Mouse (Mus musculus): Measurements from ENCODE around the gene Pex19.

Pex19 gene

GRCm38 (mm10) chr1:172133535-172133934 lies 7.0 kb downstream of the Pex19 start:
- no peak for DNase-seq (ENCODE audit: low read depth, low spot score)

- no peak for DNase-seq (ENCODE audit: low read depth, low spot score)
Measured at GRCm38 (mm10) chr1:172134072-172134471, 7.5 kb downstream of the Pex19 start.

- DNase-seq (ENCODE audit: low read depth, low spot score) = no peak
Measured at GRCm38 (mm10) chr1:172140160-172140559, 13.6 kb downstream of the Pex19 start.

- no peak for DNase-seq (ENCODE audit: low read depth, low spot score)
Measured at GRCm38 (mm10) chr1:172140825-172141224, 14.3 kb downstream of the Pex19 start.

GRCm38 (mm10) chr1:172141529-172141928 lies 15.0 kb downstream of the Pex19 start:
- DNase-seq (ENCODE audit: low read depth, low spot score) = no peak

- DNase-seq (ENCODE audit: low read depth, low spot score) = peak; percentile 74
Measured at GRCm38 (mm10) chr1:172143570-172143969, 17.0 kb downstream of the Pex19 start.

- peak; percentile 96 for DNase-seq (ENCODE audit: low read depth, low spot score)
Measured at GRCm38 (mm10) chr1:172147835-172148278, 21.3 kb downstream of the Pex19 start, which contains the start of gene Dcaf8. Dcaf8 (plus strand) TSS chr1:172148084.

- DNase-seq (ENCODE audit: low read depth, low spot score) = peak; percentile 70
Measured at GRCm38 (mm10) chr1:172148279-172148954, 21.9 kb downstream of the Pex19 start.

- no peak for DNase-seq (ENCODE audit: low read depth, low spot score)
Measured at GRCm38 (mm10) chr1:172148955-172149815, 22.6 kb downstream of the Pex19 start.

- no peak for DNase-seq (ENCODE audit: low read depth, low spot score)
Measured at GRCm38 (mm10) chr1:172154536-172154935, 28.0 kb downstream of the Pex19 start.

GRCm38 (mm10) chr1:172155518-172155917 lies 29.0 kb downstream of the Pex19 start:
- DNase-seq (ENCODE audit: low read depth, low spot score) = no peak

GRCm38 (mm10) chr1:172159970-172160369 lies 33.4 kb downstream of the Pex19 start:
- DNase-seq (ENCODE audit: low read depth, low spot score) = no peak

GRCm38 (mm10) chr1:172160508-172160907 lies 34.0 kb downstream of the Pex19 start:
- DNase-seq (ENCODE audit: low read depth, low spot score) = no peak

- peak; percentile 51 for DNase-seq (ENCODE audit: low read depth, low spot score)
Measured at GRCm38 (mm10) chr1:172162009-172162408, 35.5 kb downstream of the Pex19 start.

GRCm38 (mm10) chr1:172162959-172163358 lies 36.4 kb downstream of the Pex19 start:
- no peak for DNase-seq (ENCODE audit: low read depth, low spot score)

- DNase-seq (ENCODE audit: low read depth, low spot score) = no peak
Measured at GRCm38 (mm10) chr1:172167911-172168310, 41.4 kb downstream of the Pex19 start.

- DNase-seq (ENCODE audit: low read depth, low spot score) = no peak
Measured at GRCm38 (mm10) chr1:172169809-172170208, 43.3 kb downstream of the Pex19 start.

- DNase-seq (ENCODE audit: low read depth, low spot score) = no peak
Measured at GRCm38 (mm10) chr1:172172381-172172780, 45.8 kb downstream of the Pex19 start.

- no peak for DNase-seq (ENCODE audit: low read depth, low spot score)
Measured at GRCm38 (mm10) chr1:172173181-172173580, 46.6 kb downstream of the Pex19 start.

- no peak for DNase-seq (ENCODE audit: low read depth, low spot score)
Measured at GRCm38 (mm10) chr1:172177791-172178190, 51.2 kb downstream of the Pex19 start.

- no peak for DNase-seq (ENCODE audit: low read depth, low spot score)
Measured at GRCm38 (mm10) chr1:172179102-172179501, 52.5 kb downstream of the Pex19 start.

- no peak for DNase-seq (ENCODE audit: low read depth, low spot score)
Measured at GRCm38 (mm10) chr1:172180881-172181280, 54.3 kb downstream of the Pex19 start.

- no peak for DNase-seq (ENCODE audit: low read depth, low spot score)
Measured at GRCm38 (mm10) chr1:172181777-172182176, 55.2 kb downstream of the Pex19 start.
